Comparison of ENCODE assay signal across 13 mouse cellular contexts in the genomic region with DNA sequence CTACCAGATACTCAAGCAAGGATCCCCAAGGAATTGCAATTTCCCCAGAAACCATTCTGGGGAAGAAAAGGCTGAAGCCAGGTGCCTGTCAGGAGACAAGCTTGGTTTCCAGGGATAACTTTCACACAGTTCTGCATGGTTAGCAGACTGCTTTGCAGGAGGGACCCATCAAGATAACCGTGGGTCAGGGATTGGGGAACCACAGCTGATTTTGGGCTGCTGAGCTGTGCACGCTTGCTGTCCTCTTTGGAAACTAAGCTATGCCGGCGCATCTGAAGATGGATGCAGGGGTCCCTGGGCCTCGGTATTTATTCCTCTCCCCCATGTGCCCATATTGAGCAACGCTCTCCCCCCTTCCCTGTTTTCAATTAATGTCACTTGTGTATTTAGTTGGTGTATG.
"Had no signal": no experiment of that assay in that cellular context is flagged by ENCODE, and none has a peak within 500 bp of the region (broad histone marks: within the 10 kb centered on the region; RNA-seq: fewer than 3 reads in every experiment).

No protein-coding gene starts in this region.

- H3K27me3 ChIP-seq: liver, embryonic 13.5 days; midbrain, embryonic 12.5 days; neural tube, embryonic 13.5 days had no signal

- ATAC-seq: intestine, postnatal 0 days; midbrain, embryonic 16.5 days had no signal

- H3K4me3 ChIP-seq: liver, embryonic 13.5 days; midbrain, embryonic 12.5 days; myocyte; neural tube, embryonic 13.5 days had no signal

- H3K9ac ChIP-seq: liver, embryonic 13.5 days; midbrain, embryonic 12.5 days; neural tube, embryonic 13.5 days had no signal

- H3K4me2 ChIP-seq: liver, embryonic 13.5 days; midbrain, embryonic 12.5 days; neural tube, embryonic 13.5 days had no signal

- H3K27ac ChIP-seq: liver, embryonic 13.5 days; midbrain, embryonic 12.5 days; neural tube, embryonic 13.5 days had no signal

- H3K9me3 ChIP-seq: liver, embryonic 13.5 days; midbrain, embryonic 12.5 days; neural tube, embryonic 13.5 days had no signal

- H3K36me3 ChIP-seq: liver, embryonic 13.5 days; midbrain, embryonic 12.5 days; neural tube, embryonic 13.5 days had no signal

- DNase-seq: liver, embryonic 13.5 days; lung, adult 2 months; lung, postnatal 14 days; lung, postnatal 4 days; retina, postnatal 1 day; right cerebral cortex, postnatal 25 days; spleen, adult 18-20 months; thymus, postnatal 25 days had no signal
